Mouse (Mus musculus) E14TG2a.4 (cell line): ENCODE results near the gene Rpl11.

ENCODE experiments used
- CTCF ChIP-seq: conservative IDR thresholded peaks from 2 replicates; pipeline ENCODE4 v1.5.1; 2014; ENCODE audit warnings: low read length
- NANOG ChIP-seq: IDR thresholded peaks from 2 replicates; pipeline ENCODE4 v1.6.1; 2014; ENCODE audit warnings: borderline replicate concordance, low read length, mixed read lengths

DNA sequence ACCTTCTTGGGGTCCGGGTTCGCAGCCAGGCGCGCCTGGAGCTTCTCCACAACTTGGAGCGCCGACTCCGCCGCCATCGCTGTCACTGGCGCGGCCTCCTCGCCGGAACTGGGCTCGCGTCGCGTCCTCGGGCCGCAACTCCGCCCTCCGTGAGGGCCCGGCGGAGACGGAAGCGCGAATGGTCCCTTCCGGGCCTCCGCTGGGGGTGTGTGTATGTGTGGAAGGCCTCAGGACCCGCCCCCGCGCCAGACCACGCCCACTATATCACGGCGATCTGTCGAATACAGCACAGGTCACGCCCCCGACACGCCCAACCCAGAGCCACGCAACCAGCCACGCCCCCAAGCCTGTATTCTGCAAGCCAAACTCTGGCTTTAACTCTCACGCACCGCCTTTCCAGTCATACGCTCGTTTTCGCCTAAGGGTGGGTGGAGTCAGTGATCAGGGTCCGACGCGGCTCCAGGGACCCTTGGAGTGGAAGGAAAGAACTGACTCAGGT is 31.6 kb downstream of the Rpl11 start, which contains the start of gene Eloa:
- TF ChIP-seq CTCF (no peak), NANOG (no peak)
